Mouse (Mus musculus) limb, embryonic 15.5 days (tissue): ENCODE results near the gene Htatip2. TPM values are rescaled to one million over a fixed set of nuclear protein-coding genes. Genes with fewer than 3 reads are reported as not detected.

Experiments used
- ATAC-seq: fragments of 200-750 bp; cut with Nextera tagmentation; 2 replicates; pipeline ENCODE4 v1.8.0; 2017; ENCODE audit warnings: low read depth, moderate TSS enrichment; ENCODE audit not compliant: insufficient number of reproducible peaks, low FRiP score, low TSS enrichment
- H3K27ac ChIP-seq: fragments of 300-500 bp; sonication (generic); 2 replicates; pipeline ENCODE4 v1.5.1; 2015; ENCODE audit warnings: moderate library complexity, mild to moderate bottlenecking, inconsistent platforms
- H3K27me3 ChIP-seq: fragments of 300-500 bp; sonication (generic); 2 replicates; pipeline ENCODE4 v1.6.1; 2015; ENCODE audit warnings: inconsistent platforms
- H3K36me3 ChIP-seq: fragments of 300-500 bp; sonication (generic); 2 replicates; pipeline ENCODE4 v1.6.1; 2015; ENCODE audit warnings: inconsistent platforms
- H3K4me1 ChIP-seq: fragments of 300-500 bp; sonication (generic); 2 replicates; pipeline ENCODE4 v1.6.1; 2015; ENCODE audit warnings: inconsistent platforms
- H3K4me2 ChIP-seq: fragments of 300-500 bp; sonication (generic); 2 replicates; pipeline ENCODE4 v1.6.1; 2015; ENCODE audit warnings: mild to moderate bottlenecking, inconsistent platforms
- H3K4me3 ChIP-seq: fragments of 300-500 bp; sonication (generic); 2 replicates; pipeline ENCODE4 v1.5.1; 2015; ENCODE audit warnings: mild to moderate bottlenecking, inconsistent platforms
- H3K9ac ChIP-seq: fragments of 300-500 bp; sonication (generic); 2 replicates; pipeline ENCODE4 v1.6.1; 2015; ENCODE audit warnings: inconsistent platforms
- H3K9me3 ChIP-seq: fragments of 300-500 bp; sonication (generic); 2 replicates; pipeline ENCODE4 v1.6.1; 2016; ENCODE audit warnings: inconsistent platforms
- WGBS: fragments of 180-500 bp; shearing (Covaris S2); methylation state at CpG from one replicate; pipeline ENCODE4 v1.1.7; 2015; 5-methylcytosine and 5-hydroxymethylcytosine counted together
- polyA plus RNA-seq: library from polyadenylated mRNA; unstranded; fragments of >200 nt; fragmentation: Nextera tagmentation; extraction: Ambion mirVana; gene quantifications from 2 replicates; pipeline ENCODE4 v1.2.1, GENCODE M21; 2015

The Htatip2 gene
- polyA plus RNA-seq, 1 experiment from 2014 or later: 17.0 TPM

- H3K9me3 ChIP-seq: no peaks in the 10 kb centered on the region
- no peak overlapping the region for H3K4me3 ChIP-seq
- H3K9ac ChIP-seq: no peak overlapping the region
- H3K36me3 ChIP-seq: 0 out of 2 replicates have a peak, but pooled peaks cover 3% of the 10 kb centered on the region
- H3K27ac ChIP-seq: no peak overlapping the region
- ATAC-seq: no peak
- H3K4me2 ChIP-seq: no peak overlapping the region
- H3K27me3 ChIP-seq: no peaks in the 10 kb centered on the region
- 46% methylated on average over 2 of the region's 2 CpGs for WGBS
- H3K4me1 ChIP-seq: no peaks in the 10 kb centered on the region
Observed at GRCm38 (mm10) chr7:49822028-49822427, 63.1 kb downstream of the Htatip2 start.

Other genes starting within 250 kb of the Htatip2 start
- 2.0 and 3.5 TPM in 2 replicates for gene Dbx1, start 122.3 kb upstream of the Htatip2 start, polyA plus RNA-seq
- gene Prmt3, start 19.2 kb downstream of the Htatip2 start, polyA plus RNA-seq: 42.3 and 48.4 TPM in 2 replicates
- gene Slc6a5, start 151.0 kb downstream of the Htatip2 start, polyA plus RNA-seq: 0.05 TPM in 1 of 2 replicates, not detected in the other
- 3.1 and 3.8 TPM in 2 replicates for gene Nell1, start 215.7 kb downstream of the Htatip2 start, polyA plus RNA-seq